Mouse (Mus musculus): ENCODE results near the gene Pgls. TPM values are rescaled to one million over a fixed set of nuclear protein-coding genes. Genes with fewer than 3 reads are reported as not detected.

Pgls gene
- polyA plus RNA-seq, 1 experiment from 2014 or later: 201 TPM

Small RNAs within 50 kb of the gene (microRNA-seq; reads per million reads assigned to microRNA genes)
- gene Mir6769b: not detected

Other genes starting within 250 kb of the Pgls start
- 87.1 and 95.4 TPM in 2 replicates for gene Use1, start 225.3 kb upstream of the Pgls start, polyA plus RNA-seq (2014; fragmentation: Nextera tagmentation; extraction: Ambion mirVana)
- gene Ocel1, start 220.9 kb upstream of the Pgls start, polyA plus RNA-seq (2014; fragmentation: Nextera tagmentation; extraction: Ambion mirVana): 3.6 TPM in 2 replicates
- 57.1 and 62.4 TPM in 2 replicates for gene Nr2f6, start 210.2 kb upstream of the Pgls start, polyA plus RNA-seq (2014; fragmentation: Nextera tagmentation; extraction: Ambion mirVana)
- 10.8 TPM in 2 replicates for gene Ushbp1, start 196.4 kb upstream of the Pgls start, polyA plus RNA-seq (2014; fragmentation: Nextera tagmentation; extraction: Ambion mirVana)
- gene Babam1, start 195.3 kb upstream of the Pgls start, polyA plus RNA-seq (2014; fragmentation: Nextera tagmentation; extraction: Ambion mirVana): 84.5 and 86.1 TPM in 2 replicates
- gene Ankle1, start 186.2 kb upstream of the Pgls start, polyA plus RNA-seq (2014; fragmentation: Nextera tagmentation; extraction: Ambion mirVana): 16.7 and 20.7 TPM in 2 replicates
- gene Abhd8, start 128.5 kb upstream of the Pgls start, polyA plus RNA-seq (2014; fragmentation: Nextera tagmentation; extraction: Ambion mirVana): 20.8 and 29.2 TPM in 2 replicates
- gene Mrpl34, start 127.2 kb upstream of the Pgls start, polyA plus RNA-seq (2014; fragmentation: Nextera tagmentation; extraction: Ambion mirVana): 191 and 193 TPM in 2 replicates
- gene Dda1, start 123.0 kb upstream of the Pgls start, polyA plus RNA-seq (2014; fragmentation: Nextera tagmentation; extraction: Ambion mirVana): 76.7 and 79.1 TPM in 2 replicates
- 1.5 and 1.8 TPM in 2 replicates for gene Ano8, start 106.2 kb upstream of the Pgls start, polyA plus RNA-seq (2014; fragmentation: Nextera tagmentation; extraction: Ambion mirVana)
- gene Gtpbp3, start 104.1 kb upstream of the Pgls start, polyA plus RNA-seq (2014; fragmentation: Nextera tagmentation; extraction: Ambion mirVana): 3.3 and 4.4 TPM in 2 replicates
- 109 and 121 TPM in 2 replicates for gene Plvap, start 80.4 kb upstream of the Pgls start, polyA plus RNA-seq (2014; fragmentation: Nextera tagmentation; extraction: Ambion mirVana)
- 0.35 and 0.89 TPM in 2 replicates for gene Ccdc194, start 66.5 kb upstream of the Pgls start, polyA plus RNA-seq (2014; fragmentation: Nextera tagmentation; extraction: Ambion mirVana)
- 10.8 and 19.0 TPM in 2 replicates for gene Bst2, start 54.7 kb upstream of the Pgls start, polyA plus RNA-seq (2014; fragmentation: Nextera tagmentation; extraction: Ambion mirVana)
- 62.2 and 64.0 TPM in 2 replicates for gene Mvb12a, start 49.3 kb upstream of the Pgls start, polyA plus RNA-seq (2014; fragmentation: Nextera tagmentation; extraction: Ambion mirVana)
- gene Tmem221, start 33.3 kb upstream of the Pgls start, polyA plus RNA-seq (2014; fragmentation: Nextera tagmentation; extraction: Ambion mirVana): 0.53 TPM in 1 of 2 replicates, not detected in the other
- not detected in 2 replicates for gene Nxnl1, start 25.6 kb upstream of the Pgls start, polyA plus RNA-seq (2014; fragmentation: Nextera tagmentation; extraction: Ambion mirVana)
- gene Slc27a1, start 23.3 kb upstream of the Pgls start, polyA plus RNA-seq (2014; fragmentation: Nextera tagmentation; extraction: Ambion mirVana): 14.6 and 15.3 TPM in 2 replicates
- 1.4 and 1.5 TPM in 2 replicates for gene Fam129c, start 5.5 kb downstream of the Pgls start, polyA plus RNA-seq (2014; fragmentation: Nextera tagmentation; extraction: Ambion mirVana)
- 58.1 and 61.6 TPM in 2 replicates for gene Colgalt1, start 18.8 kb downstream of the Pgls start, polyA plus RNA-seq (2014; fragmentation: Nextera tagmentation; extraction: Ambion mirVana)
- 0.38 and 0.89 TPM in 2 replicates for gene Unc13a, start 79.6 kb downstream of the Pgls start, polyA plus RNA-seq (2014; fragmentation: Nextera tagmentation; extraction: Ambion mirVana)
- 5.9 and 6.3 TPM in 2 replicates for gene Jak3, start 84.1 kb downstream of the Pgls start, polyA plus RNA-seq (2014; fragmentation: Nextera tagmentation; extraction: Ambion mirVana)
- gene Insl3, start 97.0 kb downstream of the Pgls start, polyA plus RNA-seq (2014; fragmentation: Nextera tagmentation; extraction: Ambion mirVana): 2.4 and 2.7 TPM in 2 replicates
- gene B3gnt3, start 109.6 kb downstream of the Pgls start, polyA plus RNA-seq (2014; fragmentation: Nextera tagmentation; extraction: Ambion mirVana): 3.0 and 3.1 TPM in 2 replicates
- 0.61 and 1.4 TPM in 2 replicates for gene Fcho1, start 133.5 kb downstream of the Pgls start, polyA plus RNA-seq (2014; fragmentation: Nextera tagmentation; extraction: Ambion mirVana)